ENCODE assay signal across 10 mouse cellular contexts in genomic region chr8:92613486-92613885, GRCm38 (mm10).
DNase-seq lines count a peak whose midpoint lies in the region; ATAC-seq and TF ChIP-seq lines count a peak whose summit lies in the region.
"Had no signal": no experiment of that assay in that cellular context is flagged by ENCODE, and none has a peak within 500 bp of the region (broad histone marks: within the 10 kb centered on the region; RNA-seq: fewer than 3 reads in every experiment).

No protein-coding gene starts in this region.

- no peaks in the 10 kb centered on the region for H3K9me3 ChIP-seq in intestine, postnatal 0 days (ENCODE audit: control insufficient read depth)
- no peaks in the 10 kb centered on the region for H3K9me3 ChIP-seq in intestine, embryonic 15.5 days
- no peaks in the 10 kb centered on the region for H3K9me3 ChIP-seq in E14TG2a.4 (ENCODE audit: low read length)
- no peaks in the 10 kb centered on the region for H3K9me3 ChIP-seq in lung, embryonic 14.5 days (ENCODE audit: low read depth, low read length)
- H3K9me3 ChIP-seq in forebrain, embryonic 12.5 days = no peaks in the 10 kb centered on the region
- H3K9me3 ChIP-seq: heart, embryonic 15.5 days had no signal

- H3K9ac ChIP-seq in intestine, postnatal 0 days (ENCODE audit: low read depth, low read length) = no peak overlapping the region
- no peak overlapping the region for H3K9ac ChIP-seq in intestine, embryonic 15.5 days
- H3K9ac ChIP-seq in lung, embryonic 14.5 days = no peak overlapping the region
- H3K9ac ChIP-seq in forebrain, embryonic 12.5 days = no peak overlapping the region
- H3K9ac ChIP-seq: heart, embryonic 15.5 days had no signal

- H3K4me1 ChIP-seq in intestine, postnatal 0 days (replicated peaks; ENCODE audit: control insufficient read depth, insufficient read depth, low read length) = no peaks in the 10 kb centered on the region
- H3K4me1 ChIP-seq in intestine, embryonic 15.5 days (replicated peaks) = no peaks in the 10 kb centered on the region
- 0 out of 2 replicates have a peak, but pooled peaks cover 5% of the 10 kb centered on the region for H3K4me1 ChIP-seq in E14TG2a.4 (replicated peaks; ENCODE audit: low read depth, low read length)
- no peaks in the 10 kb centered on the region for H3K4me1 ChIP-seq in lung, embryonic 14.5 days (ENCODE audit: insufficient read depth)
- H3K4me1 ChIP-seq in forebrain, embryonic 12.5 days = no peaks in the 10 kb centered on the region
- H3K4me1 ChIP-seq: heart, embryonic 15.5 days had no signal

- H3K27me3 ChIP-seq in intestine, postnatal 0 days (replicated peaks; ENCODE audit: control insufficient read depth, insufficient read depth, low read length) = no peaks in the 10 kb centered on the region
- no peaks in the 10 kb centered on the region for H3K27me3 ChIP-seq in intestine, embryonic 15.5 days (replicated peaks)
- H3K27me3 ChIP-seq in E14TG2a.4 (ENCODE audit: insufficient read depth, low read length) = peaks cover 8% of the 10 kb centered on the region; the same call in 1 of the 2 replicates
- H3K27me3 ChIP-seq in lung, embryonic 14.5 days (ENCODE audit: insufficient read depth, low read length) = no peaks in the 10 kb centered on the region
- no peaks in the 10 kb centered on the region for H3K27me3 ChIP-seq in forebrain, embryonic 12.5 days
- H3K27me3 ChIP-seq: heart, embryonic 15.5 days had no signal

- H3K4me2 ChIP-seq in intestine, postnatal 0 days (replicated peaks; ENCODE audit: low read depth) = no peak overlapping the region
- H3K4me2 ChIP-seq in intestine, embryonic 15.5 days (replicated peaks) = no peak overlapping the region
- no peak overlapping the region for H3K4me2 ChIP-seq in lung, embryonic 14.5 days
- H3K4me2 ChIP-seq in forebrain, embryonic 12.5 days = no peak overlapping the region
- H3K4me2 ChIP-seq: heart, embryonic 15.5 days had no signal

- no peak overlapping the region for H3K4me3 ChIP-seq in intestine, postnatal 0 days (ENCODE audit: low read depth, low read length)
- no peak overlapping the region for H3K4me3 ChIP-seq in intestine, embryonic 15.5 days (replicated peaks)
- H3K4me3 ChIP-seq in E14TG2a.4 (replicated peaks; ENCODE audit: low read length) = no peak overlapping the region
- no peak overlapping the region for H3K4me3 ChIP-seq in lung, embryonic 14.5 days (ENCODE audit: low read depth, low read length)
- H3K4me3 ChIP-seq in forebrain, embryonic 12.5 days (replicated peaks) = no peak overlapping the region
- H3K4me3 ChIP-seq: heart, embryonic 15.5 days had no signal

- TF ChIP-seq CTCF in intestine, postnatal 0 days (IDR thresholded peaks at IDR 0.05; ENCODE audit: low read depth) = peak; percentile 59
- TF ChIP-seq CTCF in E14TG2a.4 (conservative IDR thresholded peaks at IDR 0.05; ENCODE audit: low read length) = peak; percentile 76
- peak; percentile 65 for TF ChIP-seq CTCF in lung, embryonic 14.5 days (IDR thresholded peaks at IDR 0.05; ENCODE audit: low read depth)

- WGBS in intestine, postnatal 0 days = 38% methylated on average over 4 of the region's 4 CpGs
- 42% methylated on average over 4 of the region's 4 CpGs for WGBS in intestine, embryonic 15.5 days
- 23% methylated on average over 4 of the region's 4 CpGs for WGBS in lung, embryonic 14.5 days
- 52% methylated on average over 4 of the region's 4 CpGs for WGBS in forebrain, embryonic 12.5 days

- DNase-seq in adipocyte (ENCODE audit: low spot score) = peak; percentile 8
- DNase-seq in lung, embryonic 14.5 days = peak; percentile 44
- no peak for DNase-seq in gastrocnemius, postnatal 25 days
- no peak for DNase-seq in urinary bladder, postnatal 36 days (ENCODE audit: low spot score in 2 of 2)

- H3K36me3 ChIP-seq in intestine, postnatal 0 days (ENCODE audit: control insufficient read depth, insufficient read depth) = no peaks in the 10 kb centered on the region
- H3K36me3 ChIP-seq in intestine, embryonic 15.5 days = no peaks in the 10 kb centered on the region
- no peaks in the 10 kb centered on the region for H3K36me3 ChIP-seq in E14TG2a.4 (ENCODE audit: insufficient read depth, low read length)
- no peaks in the 10 kb centered on the region for H3K36me3 ChIP-seq in lung, embryonic 14.5 days (ENCODE audit: insufficient read depth)
- H3K36me3 ChIP-seq in forebrain, embryonic 12.5 days (replicated peaks) = no peaks in the 10 kb centered on the region
- H3K36me3 ChIP-seq: heart, embryonic 15.5 days had no signal

- no peak overlapping the region for H3K27ac ChIP-seq in intestine, postnatal 0 days (ENCODE audit: low read depth, low read length)
- no peak overlapping the region for H3K27ac ChIP-seq in intestine, embryonic 15.5 days
- no peak overlapping the region for H3K27ac ChIP-seq in lung, embryonic 14.5 days (ENCODE audit: low read depth)
- no peak overlapping the region for H3K27ac ChIP-seq in forebrain, embryonic 12.5 days
- H3K27ac ChIP-seq: heart, embryonic 15.5 days; macrophage had no signal

- no peak for ATAC-seq in intestine, postnatal 0 days
- no peak for ATAC-seq in intestine, embryonic 15.5 days
- ATAC-seq in lung, embryonic 14.5 days (ENCODE audit: insufficient read depth) = no peak
- ATAC-seq in forebrain, embryonic 12.5 days (ENCODE audit: low FRiP score) = no peak

Comparison
In these comparisons a context has a peak if more than half of its experiments do, and no peak if none do; other contexts are left out.
1. DNase-seq: peak in adipocyte (single experiment) and lung, embryonic 14.5 days (single experiment); none in gastrocnemius, postnatal 25 days (single experiment) and urinary bladder, postnatal 36 days (0 of 2).
2. Peak in every context shown above with its lines, with median percentiles within 50 percentile points of each other: CTCF ChIP-seq.